In the genomic region with DNA sequence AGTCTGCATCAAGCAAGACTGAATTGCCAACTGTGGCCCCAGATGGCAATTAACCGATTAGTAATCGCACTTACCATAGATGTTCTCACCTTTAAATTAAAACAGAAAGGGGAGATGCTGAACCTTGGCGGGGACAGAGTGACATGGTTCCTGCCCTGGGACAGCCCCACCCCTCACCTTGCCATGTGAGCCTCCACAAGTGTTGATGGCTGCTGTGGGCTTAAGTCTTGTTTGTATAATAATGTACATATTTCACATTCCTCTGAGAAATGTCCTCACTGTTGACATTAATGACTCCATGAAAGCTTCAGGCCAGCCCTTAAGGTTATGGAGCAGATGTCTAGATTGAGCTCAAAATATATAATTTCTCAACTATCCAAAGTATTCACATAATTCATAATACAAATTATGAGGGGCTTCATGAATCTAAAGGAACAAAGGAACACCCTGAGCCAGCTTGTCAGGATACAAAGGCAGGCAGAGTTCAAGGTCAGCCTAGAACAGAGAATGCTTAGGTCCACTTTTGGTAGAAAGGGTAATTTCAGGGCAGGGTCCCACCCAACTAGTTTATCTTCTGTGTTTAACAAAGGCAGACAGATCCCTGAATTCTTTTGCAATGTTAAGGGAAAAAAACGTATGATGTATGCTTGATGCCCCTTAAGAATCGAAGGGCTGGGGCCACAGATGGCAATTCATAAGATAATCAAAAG, we compare ENCODE assay signal across 23 mouse cellular contexts. TPM values are rescaled to one million over a fixed set of nuclear protein-coding genes. Genes with fewer than 3 reads are reported as not detected.
"Had no signal": no experiment of that assay in that cellular context is flagged by ENCODE, and none has a peak within 500 bp of the region (broad histone marks: within the 10 kb centered on the region; RNA-seq: fewer than 3 reads in every experiment).

No protein-coding gene starts in this region.

- H3K9ac ChIP-seq: liver, embryonic 15.5 days; liver, postnatal 0 days; lung, embryonic 15.5 days; midbrain, embryonic 12.5 days; neural tube, embryonic 13.5 days; neural tube, embryonic 15.5 days; stomach, embryonic 15.5 days had no signal

- H3K4me3 ChIP-seq: liver, embryonic 15.5 days; lung, embryonic 15.5 days; midbrain, embryonic 10.5 days; midbrain, embryonic 12.5 days; myocyte; neural tube, embryonic 13.5 days; neural tube, embryonic 15.5 days; stomach, embryonic 15.5 days had no signal

- H3K27me3 ChIP-seq: liver, embryonic 15.5 days; lung, embryonic 15.5 days; midbrain, embryonic 12.5 days; neural tube, embryonic 13.5 days; neural tube, embryonic 15.5 days; stomach, embryonic 15.5 days had no signal

- H3K4me2 ChIP-seq: liver, embryonic 15.5 days; lung, embryonic 15.5 days; midbrain, embryonic 12.5 days; neural tube, embryonic 13.5 days; neural tube, embryonic 15.5 days; stomach, embryonic 15.5 days had no signal

- DNase-seq: liver, postnatal 0 days; lung, adult 2 months; lung, postnatal 10 days; lung, postnatal 4 days; midbrain, embryonic 14.5 days; right cerebral cortex, postnatal 14 days; thymus, adult 18-20 months; thymus, postnatal 14 days; thymus, postnatal 36 days had no signal

- H3K36me3 ChIP-seq: liver, embryonic 15.5 days; lung, embryonic 15.5 days; midbrain, embryonic 10.5 days; midbrain, embryonic 12.5 days; neural tube, embryonic 13.5 days; neural tube, embryonic 15.5 days; stomach, embryonic 15.5 days had no signal

- ATAC-seq: liver, postnatal 0 days; midbrain, embryonic 16.5 days had no signal

- H3K9me3 ChIP-seq: liver, embryonic 15.5 days; lung, embryonic 15.5 days; midbrain, embryonic 10.5 days; midbrain, embryonic 12.5 days; neural tube, embryonic 13.5 days; neural tube, embryonic 15.5 days; stomach, embryonic 15.5 days had no signal

- H3K27ac ChIP-seq: liver, embryonic 15.5 days; lung, embryonic 15.5 days; midbrain, embryonic 10.5 days; midbrain, embryonic 12.5 days; neural tube, embryonic 13.5 days; neural tube, embryonic 15.5 days; stomach, embryonic 15.5 days; stomach, postnatal 0 days had no signal

RNA-seq across cellular contexts. Expression of a gene that starts 39.8 kb away (rescaled TPM):
- total RNA-seq: megakaryocyte, adult 5-6 weeks; megakaryocyte-erythroid progenitor cell, adult 5-6 weeks had no signal
- polyA plus RNA-seq: liver, embryonic 15.5 days; myocyte; spleen, adult 2 months; stomach, embryonic 15.5 days; stomach, postnatal 0 days; thymus, postnatal 0 days had no signal
